Mouse (Mus musculus) liver, embryonic 15.5 days (tissue): ENCODE measurements around the gene Usp22. TPM values are rescaled to one million over a fixed set of nuclear protein-coding genes. Genes with fewer than 3 reads are reported as not detected.
"Not testable (repeated sequence)": the region's sequence is repeated elsewhere in the genome, so short reads cannot be mapped to it uniquely, and the experiment has no call there.

Experiments used
- ATAC-seq: fragments of 200-750 bp; cut with Nextera tagmentation; 2 replicates; pipeline ENCODE4 v1.8.0; 2017; ENCODE audit warnings: moderate number of reproducible peaks, mild to moderate bottlenecking, moderate library complexity; ENCODE audit not compliant: insufficient read depth
- H3K27ac ChIP-seq: fragments of 300-500 bp; sonication (generic); replicated peaks from 2 replicates; pipeline ENCODE4 v1.5.1; 2015; ENCODE audit warnings: mild to moderate bottlenecking, inconsistent platforms
- H3K27me3 ChIP-seq: fragments of 300-500 bp; sonication (generic); 2 replicates; pipeline ENCODE4 v1.6.1; 2015; ENCODE audit warnings: mild to moderate bottlenecking, inconsistent platforms
- H3K36me3 ChIP-seq: fragments of 300-500 bp; sonication (generic); replicated peaks from 2 replicates; pipeline ENCODE4 v1.6.1; 2015; ENCODE audit warnings: moderate library complexity, mild to moderate bottlenecking, inconsistent platforms
- H3K4me1 ChIP-seq: fragments of 300-500 bp; sonication (generic); replicated peaks from 2 replicates; pipeline ENCODE4 v1.6.1; 2015; ENCODE audit warnings: inconsistent platforms
- H3K4me2 ChIP-seq: fragments of 300-500 bp; sonication (generic); 2 replicates; pipeline ENCODE4 v1.6.1; 2015; ENCODE audit warnings: moderate library complexity, mild to moderate bottlenecking, inconsistent platforms
- H3K4me3 ChIP-seq: fragments of 300-500 bp; sonication (generic); replicated peaks from 2 replicates; pipeline ENCODE4 v1.5.1; 2015; ENCODE audit warnings: mild to moderate bottlenecking, inconsistent platforms
- H3K9ac ChIP-seq: fragments of 300-500 bp; sonication (generic); 2 replicates; pipeline ENCODE4 v1.6.1; 2015; ENCODE audit warnings: moderate library complexity, mild to moderate bottlenecking, inconsistent platforms
- H3K9me3 ChIP-seq: fragments of 300-500 bp; sonication (generic); replicated peaks from 2 replicates; pipeline ENCODE4 v1.6.1; 2016; ENCODE audit warnings: inconsistent platforms
- WGBS: fragments of 180-500 bp; shearing (Covaris S2); methylation state at CpG from one replicate; pipeline ENCODE4 v1.1.7; 2015; ENCODE audit warnings: mixed read lengths; ENCODE audit not compliant: insufficient replicate concordance; 5-methylcytosine and 5-hydroxymethylcytosine counted together
- polyA plus RNA-seq: library from polyadenylated mRNA; unstranded; fragments of >200 nt; fragmentation: Nextera tagmentation; extraction: Ambion mirVana; gene quantifications from 2 replicates; pipeline ENCODE4 v1.2.1, GENCODE M21; 2015

Gene Usp22
- polyA plus RNA-seq, 1 experiment from 2014 or later, result 15.9 TPM

DNA sequence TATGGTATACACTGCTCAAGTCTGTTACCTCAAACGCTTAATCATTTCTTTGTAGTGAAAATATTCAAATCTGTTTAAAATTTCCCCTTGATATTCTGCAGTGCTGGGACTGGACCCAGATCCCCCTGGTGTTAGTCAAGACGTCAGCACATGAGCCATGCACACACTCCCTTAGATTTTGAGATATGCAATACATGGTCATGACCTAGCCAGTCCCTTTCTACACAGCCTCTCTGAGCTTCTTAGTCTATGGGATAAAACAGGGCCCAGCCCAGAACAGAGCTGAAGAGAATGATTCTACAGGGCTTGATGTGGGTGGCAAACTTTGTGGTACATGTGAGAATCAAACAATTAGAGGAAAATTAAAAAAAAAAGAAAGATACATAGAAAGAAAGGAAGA lies 33.2 kb downstream of the Usp22 start:
- Histone ChIP-seq H3K27ac (no peak overlapping the region), H3K4me1 (peaks cover 5% of the 10 kb centered on the region; the same call in 1 of the 2 replicates), H3K27me3 (peaks cover 5% of the 10 kb centered on the region; the same call in 1 of the 2 replicates), H3K4me2 (no peak overlapping the region), H3K9me3 (no peaks in the 10 kb centered on the region), H3K36me3 (no peaks in the 10 kb centered on the region), H3K9ac (no peak overlapping the region), H3K4me3 (no peak overlapping the region)
- no peak for ATAC-seq
- WGBS, result 46% methylated on average over 2 of the region's 2 CpGs

DNA sequence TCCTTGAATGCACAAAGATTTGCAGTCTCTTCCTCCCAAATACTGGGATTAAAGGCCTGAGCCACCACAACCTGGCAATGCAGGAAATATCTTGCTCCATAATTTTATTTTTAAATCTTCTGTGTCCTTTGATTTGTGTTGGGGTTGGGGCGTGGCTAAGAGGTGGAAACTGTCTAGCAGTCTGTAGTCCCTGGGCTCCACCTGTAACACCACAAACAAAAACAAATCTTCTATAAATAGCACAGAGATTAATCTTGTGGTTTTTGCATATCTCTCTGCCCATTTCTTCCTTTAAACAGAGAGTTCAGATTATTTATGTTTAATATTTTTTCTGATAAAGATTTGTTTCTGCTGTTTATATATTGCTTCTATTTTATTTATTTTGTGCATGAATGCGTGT lies 41.9 kb downstream of the Usp22 start:
- no peak for ATAC-seq
- H3K4me1 ChIP-seq, result no peaks in the 10 kb centered on the region
- H3K4me2 ChIP-seq, result no peak overlapping the region
- no peak overlapping the region for H3K4me3 ChIP-seq
- no peak overlapping the region for H3K9ac ChIP-seq
- no peaks in the 10 kb centered on the region for H3K9me3 ChIP-seq
- H3K36me3 ChIP-seq, result no peaks in the 10 kb centered on the region
- H3K27ac ChIP-seq, result no peak overlapping the region
- WGBS, result 45% methylated on average over 2 of the region's 2 CpGs
- peaks cover 5% of the 10 kb centered on the region; the same call in 1 of the 2 replicates for H3K27me3 ChIP-seq

DNA sequence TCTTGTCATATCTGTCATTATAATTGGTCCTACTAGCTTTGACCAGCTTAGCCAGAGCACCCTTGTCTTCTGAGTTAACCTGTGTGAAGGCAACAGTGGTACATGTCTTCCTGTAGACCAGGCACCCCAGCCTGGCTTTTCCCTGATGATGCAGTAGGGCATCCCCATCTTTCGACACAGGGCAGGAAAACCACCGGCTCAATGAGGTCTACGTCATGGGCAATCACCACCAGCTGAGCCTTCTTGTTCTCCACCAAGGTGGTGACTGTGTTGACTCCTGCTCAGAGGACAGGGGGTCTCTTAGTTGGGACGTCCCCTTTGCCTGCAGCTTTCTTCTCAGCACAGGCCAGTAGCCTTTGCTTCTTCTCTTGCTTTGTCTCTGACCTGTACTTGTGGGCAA lies 44.2 kb downstream of the Usp22 start:
- H3K36me3 ChIP-seq, H3K4me2 ChIP-seq, H3K4me1 ChIP-seq, H3K27me3 ChIP-seq, H3K27ac ChIP-seq, H3K9ac ChIP-seq, ATAC-seq, H3K4me3 ChIP-seq, H3K9me3 ChIP-seq: not testable (repeated sequence)
- WGBS, result 57% methylated on average over 4 of the region's 4 CpGs

DNA sequence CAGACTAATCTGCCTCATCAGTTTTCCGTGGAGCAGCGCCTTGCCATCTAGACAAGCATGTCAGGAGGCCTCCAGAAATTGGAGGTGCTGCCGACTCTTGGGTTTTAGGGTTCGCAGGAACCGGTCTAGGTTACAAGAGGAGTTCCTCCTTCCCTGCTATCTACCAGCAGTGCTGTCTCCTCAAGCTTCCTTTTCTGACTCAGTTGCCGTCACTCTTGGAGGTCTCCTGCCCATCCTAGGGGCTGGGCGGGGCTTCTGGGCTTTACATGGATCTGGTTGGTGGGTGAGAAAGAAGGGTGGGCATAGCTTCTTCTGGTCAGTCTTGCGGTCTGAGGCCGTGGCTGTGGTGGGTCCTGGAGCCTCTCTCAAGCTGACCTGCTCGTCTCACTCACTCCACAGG lies 45.5 kb downstream of the Usp22 start:
- Histone ChIP-seq H3K9ac (no peak overlapping the region), H3K36me3 (no peaks in the 10 kb centered on the region), H3K4me3 (no peak overlapping the region), H3K4me1 (no peaks in the 10 kb centered on the region), H3K27me3 (peaks cover 5% of the 10 kb centered on the region; the same call in 1 of the 2 replicates), H3K9me3 (no peaks in the 10 kb centered on the region), H3K27ac (no peak overlapping the region), H3K4me2 (no peak overlapping the region)
- WGBS, result 23% methylated on average over 10 of the region's 10 CpGs
- no peak for ATAC-seq

DNA sequence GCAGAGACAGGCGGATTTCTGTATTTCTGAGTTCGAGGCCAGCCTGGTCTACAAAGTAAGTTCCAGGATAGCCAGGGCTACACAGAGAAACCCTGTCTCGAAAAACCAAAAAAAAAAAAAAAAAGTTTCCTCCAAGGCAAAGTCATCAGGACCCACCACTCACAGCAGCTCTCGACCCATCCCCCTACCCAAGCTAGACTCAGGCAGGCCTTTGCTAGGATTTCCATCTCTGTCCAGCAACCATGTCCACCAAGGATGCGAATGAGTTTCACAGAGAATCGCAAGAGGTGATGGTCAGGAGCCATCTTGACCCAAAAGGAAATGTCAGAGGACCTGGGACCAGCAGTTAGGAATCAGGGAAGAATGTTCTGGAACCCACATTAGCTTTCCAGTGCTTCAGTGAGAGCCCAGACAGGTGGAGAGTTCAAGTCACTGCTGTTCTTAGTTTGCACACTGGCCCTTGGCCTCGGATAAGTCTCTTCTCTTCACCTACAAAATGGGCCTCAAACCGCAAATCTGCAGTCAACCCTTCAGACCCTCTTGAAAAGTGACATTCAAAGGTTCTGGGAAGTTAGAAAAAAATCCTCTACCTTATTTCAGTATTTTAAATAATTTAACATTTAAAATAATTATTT lies 47.3 kb downstream of the Usp22 start:
- ATAC-seq, result no peak
- H3K36me3 ChIP-seq, result no peaks in the 10 kb centered on the region
- peaks cover 5% of the 10 kb centered on the region; the same call in 1 of the 2 replicates for H3K27me3 ChIP-seq
- no peak overlapping the region for H3K4me2 ChIP-seq
- no peak overlapping the region for H3K4me3 ChIP-seq
- H3K9me3 ChIP-seq, result no peaks in the 10 kb centered on the region
- H3K4me1 ChIP-seq, result no peaks in the 10 kb centered on the region
- WGBS, result 69% methylated on average over 8 of the region's 8 CpGs
- H3K9ac ChIP-seq, result no peak overlapping the region
- H3K27ac ChIP-seq, result no peak overlapping the region

DNA sequence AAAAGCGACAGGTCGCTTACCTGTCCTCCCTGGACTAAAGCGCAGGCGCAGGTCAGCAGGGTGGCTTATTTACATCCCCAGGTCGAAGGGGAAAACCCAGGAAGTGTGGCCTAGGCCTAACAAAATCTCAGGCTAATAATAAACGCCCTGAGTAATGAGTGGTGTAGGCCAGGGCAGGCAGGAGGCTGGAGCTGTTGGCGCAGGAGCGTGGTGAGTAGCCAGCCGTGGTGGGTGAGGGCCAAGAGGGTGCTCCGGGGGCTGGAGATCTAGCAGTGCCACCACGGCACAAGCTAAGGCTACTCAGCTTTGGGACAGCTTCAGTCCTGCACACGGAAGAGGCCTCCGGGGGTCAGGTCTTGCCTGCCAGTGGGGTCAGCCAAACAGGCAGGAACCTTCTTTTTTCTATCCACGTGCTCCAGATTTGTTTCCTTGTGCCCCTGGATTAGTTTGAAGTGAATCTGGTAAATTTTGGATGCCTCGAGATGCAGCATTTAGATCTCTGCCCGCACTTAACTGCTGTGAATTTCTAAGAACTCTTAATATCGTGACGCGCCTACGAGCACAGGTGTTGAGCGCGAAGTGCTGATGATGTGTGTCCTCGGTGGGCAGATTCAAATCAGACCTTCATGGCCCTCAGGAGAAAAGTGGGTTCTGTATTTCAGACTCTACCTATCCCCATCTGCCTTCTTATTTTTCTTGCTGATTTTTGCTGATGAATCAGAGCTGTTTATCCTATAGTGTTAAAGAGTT lies 48.1 kb downstream of the Usp22 start, which contains the start of gene Tnfrsf13b:
Gene Tnfrsf13b, plus strand, starts transcription at position 150 of the 750 bp plus-strand sequence.
- Histone ChIP-seq H3K4me3 (no peak within 1 kb of the TSS), H3K9me3 (no peaks in the 10 kb centered on the region), H3K27ac (no peak within 1 kb of the TSS), H3K27me3 (peaks cover 5% of the 10 kb centered on the region; the same call in 1 of the 2 replicates), H3K9ac (no peak within 1 kb of the TSS), H3K4me2 (no peak within 1 kb of the TSS), H3K36me3 (no peaks in the 10 kb centered on the region), H3K4me1 (no peaks in the 10 kb centered on the region)
- no peak for ATAC-seq
- 73% methylated on average over 23 of the region's 23 CpGs for WGBS

DNA sequence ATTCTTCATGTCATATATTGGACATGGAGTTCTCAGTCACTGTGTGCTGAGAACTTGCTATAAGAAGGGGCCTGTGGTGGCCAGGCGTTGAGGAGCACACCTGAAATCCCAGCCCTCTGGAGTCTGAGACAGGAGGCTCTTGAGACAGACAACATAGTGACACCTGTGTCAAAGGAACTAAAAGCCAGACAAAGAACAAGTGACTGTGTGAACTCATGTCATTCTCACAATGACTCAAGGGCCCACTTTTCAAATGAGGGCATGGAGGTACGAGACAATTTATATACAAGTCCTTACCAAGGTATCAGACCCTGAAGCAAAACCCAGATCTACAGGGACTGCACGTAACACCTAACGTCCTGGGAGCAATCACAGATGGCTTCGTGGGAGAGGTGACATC lies 48.9 kb downstream of the Usp22 start:
- Histone ChIP-seq H3K9me3 (no peaks in the 10 kb centered on the region), H3K27ac (no peak overlapping the region), H3K27me3 (peaks cover 5% of the 10 kb centered on the region; the same call in 1 of the 2 replicates), H3K9ac (no peak overlapping the region), H3K36me3 (no peaks in the 10 kb centered on the region), H3K4me2 (no peak overlapping the region), H3K4me1 (no peaks in the 10 kb centered on the region), H3K4me3 (no peak overlapping the region)
- WGBS, result 72% methylated on average over 5 of the region's 5 CpGs
- ATAC-seq, result no peak

DNA sequence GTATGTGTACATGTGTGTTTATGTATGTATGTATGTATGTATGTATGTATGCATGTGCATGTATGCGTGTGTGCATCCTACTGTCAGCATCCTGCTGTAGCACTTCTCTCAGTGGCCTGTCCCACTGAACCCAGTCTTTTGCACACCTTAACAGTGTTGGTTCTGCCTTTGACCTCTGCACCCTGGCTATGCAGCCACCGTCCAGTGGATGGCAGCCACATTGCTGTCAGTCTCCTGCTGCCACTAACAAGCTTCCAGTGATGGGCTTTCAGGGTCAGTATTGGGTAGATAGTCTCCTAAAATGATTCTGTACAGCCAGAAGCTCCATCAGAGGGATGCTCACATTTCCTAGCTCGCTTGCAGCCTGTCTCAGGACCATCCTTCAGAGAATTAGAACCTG lies 51.0 kb downstream of the Usp22 start:
- H3K27me3 ChIP-seq, result no peaks in the 10 kb centered on the region
- H3K4me3 ChIP-seq, result no peak overlapping the region
- no peaks in the 10 kb centered on the region for H3K4me1 ChIP-seq
- no peak overlapping the region for H3K4me2 ChIP-seq
- 44% methylated on average over 3 of the region's 3 CpGs for WGBS
- no peaks in the 10 kb centered on the region for H3K36me3 ChIP-seq
- H3K9ac ChIP-seq, result no peak overlapping the region
- ATAC-seq, result no peak
- no peaks in the 10 kb centered on the region for H3K9me3 ChIP-seq
- no peak overlapping the region for H3K27ac ChIP-seq

DNA sequence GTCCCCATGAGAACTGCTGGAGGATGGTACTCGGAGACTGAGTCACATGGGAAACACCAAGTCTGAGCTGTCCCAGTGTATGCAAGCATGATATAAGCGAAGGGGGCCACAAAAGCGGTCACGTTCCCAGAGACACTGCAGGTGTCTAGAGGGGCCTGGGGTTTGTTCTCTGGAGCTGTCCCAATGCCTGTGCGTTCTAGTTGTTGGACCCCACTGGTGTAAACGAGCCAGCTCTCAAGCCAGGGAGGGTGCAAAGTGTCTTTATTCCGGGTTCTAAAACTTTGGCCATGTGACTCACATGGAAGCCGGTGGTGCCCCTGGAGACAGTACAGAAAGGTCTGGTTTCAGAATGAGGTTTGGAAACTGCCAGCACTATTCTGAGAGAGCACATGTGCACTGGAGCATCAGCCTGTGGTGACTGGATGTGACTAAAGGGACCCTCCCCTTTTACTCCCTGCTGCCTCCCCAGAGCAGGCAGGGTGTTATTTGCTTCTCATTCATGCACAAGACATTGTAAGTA lies 52.0 kb downstream of the Usp22 start:
- Histone ChIP-seq H3K9ac (no peak overlapping the region), H3K4me3 (no peak overlapping the region), H3K9me3 (no peaks in the 10 kb centered on the region), H3K4me1 (no peaks in the 10 kb centered on the region), H3K27ac (no peak overlapping the region), H3K4me2 (no peak overlapping the region), H3K27me3 (no peaks in the 10 kb centered on the region), H3K36me3 (no peaks in the 10 kb centered on the region)
- WGBS, result 65% methylated on average over 8 of the region's 8 CpGs
- ATAC-seq, result no peak

DNA sequence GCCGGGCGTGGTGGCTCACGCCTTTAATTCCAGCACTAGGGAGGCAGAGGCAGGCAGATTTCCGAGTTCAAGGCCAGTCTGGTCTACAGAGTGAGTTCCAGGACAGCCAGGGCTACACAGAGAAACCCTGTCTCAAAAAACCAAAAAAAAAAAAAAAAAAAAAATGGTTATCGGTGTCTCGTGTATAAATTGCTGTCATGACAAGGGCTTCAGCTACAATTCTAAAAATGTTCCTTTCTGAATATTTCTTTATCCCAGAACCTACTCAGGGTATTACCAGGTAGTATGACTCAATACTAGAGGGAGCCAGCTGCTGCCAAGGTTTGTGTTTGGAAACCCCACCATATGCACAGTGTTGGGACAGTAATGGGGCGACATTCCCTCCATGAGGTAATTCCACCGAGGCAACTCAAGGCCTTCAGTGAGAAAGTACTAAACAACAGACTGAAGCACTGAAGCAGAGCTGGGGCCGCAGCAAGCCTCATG lies 52.5 kb downstream of the Usp22 start:
- no peaks in the 10 kb centered on the region for H3K4me1 ChIP-seq
- no peak overlapping the region for H3K4me2 ChIP-seq
- no peak for ATAC-seq
- H3K4me3 ChIP-seq, result no peak overlapping the region
- no peaks in the 10 kb centered on the region for H3K27me3 ChIP-seq
- H3K9ac ChIP-seq, result no peak overlapping the region
- no peaks in the 10 kb centered on the region for H3K36me3 ChIP-seq
- WGBS, result 68% methylated on average over 9 of the region's 9 CpGs
- no peaks in the 10 kb centered on the region for H3K9me3 ChIP-seq
- H3K27ac ChIP-seq, result no peak overlapping the region

DNA sequence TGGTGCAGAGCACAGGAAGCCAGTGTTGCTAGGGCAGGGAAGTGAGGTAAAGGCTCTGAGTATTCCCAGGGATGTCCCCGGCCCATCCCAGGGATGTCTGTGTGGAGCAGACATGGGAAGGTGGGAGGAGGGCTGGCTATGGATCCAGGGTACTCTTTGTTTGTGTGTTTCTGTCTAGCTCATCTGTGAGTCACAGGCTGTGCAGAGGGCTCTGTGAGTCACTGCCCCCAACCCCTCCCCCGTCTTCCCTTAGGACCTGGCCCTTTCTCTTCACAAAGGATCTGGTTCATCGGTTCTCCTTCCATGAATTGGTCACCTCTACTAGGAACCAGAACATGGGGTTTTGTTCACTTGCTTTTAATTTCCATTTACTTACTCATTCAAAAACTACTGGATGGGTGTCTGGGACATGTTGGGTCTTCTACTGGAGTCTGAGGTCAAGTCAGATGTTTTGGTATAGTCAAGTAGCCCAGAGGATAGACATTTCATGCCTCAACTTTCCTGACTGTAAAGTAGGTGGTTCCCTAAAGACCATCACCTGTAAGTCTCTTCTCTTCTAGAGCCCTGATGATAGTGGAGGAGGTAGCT lies 54.8 kb downstream of the Usp22 start:
- Histone ChIP-seq H3K4me3 (no peak overlapping the region), H3K9ac (no peak overlapping the region), H3K27ac (no peak overlapping the region), H3K4me2 (no peak overlapping the region), H3K36me3 (no peaks in the 10 kb centered on the region), H3K27me3 (no peaks in the 10 kb centered on the region), H3K9me3 (no peaks in the 10 kb centered on the region), H3K4me1 (no peaks in the 10 kb centered on the region)
- 53% methylated on average over 3 of the region's 3 CpGs for WGBS
- no peak for ATAC-seq
